Mouse (Mus musculus) Patski (cell line): Measurements from ENCODE around the gene Ostf1. TPM values are rescaled to one million over a fixed set of nuclear protein-coding genes. Genes with fewer than 3 reads are reported as not detected.

ENCODE experiments used
- ATAC-seq: fragments of 100-300 bp; one replicate; pipeline ENCODE4 v1.8.0; 2021
- CTCF ChIA-PET: fragments of 350-600 bp; sonication (Branson Sonifier 250); formaldehyde crosslinking; loops from one replicate; lab custom pipeline; 2022; ENCODE audit warnings: inconsistent platforms; lab: Charles Lee
- POLR2A ChIA-PET: fragments of 350-600 bp; sonication (Branson Sonifier 250); formaldehyde crosslinking; loops from one replicate; lab custom pipeline; 2022; ENCODE audit warnings: antibody characterized with exemption, inconsistent platforms; lab: Charles Lee
- DNase-seq: peaks from one replicate; pipeline ENCODE4 v3.0.0-alpha.2; 2011; ENCODE audit warnings: low read depth, low spot score
- H3K27me3 ChIP-seq: fragments of 371-371 bp; one replicate; pipeline ENCODE4 v1.5.1; 2021
- CTCF ChIP-seq: fragments of 100-300 bp; IDR thresholded peaks from one replicate; pipeline ENCODE4 v1.5.1; 2021
- in situ Hi-C: fragments of 300-500 bp; cut with MboI; formaldehyde crosslinking; loops from 3 replicates; pipeline ENCODE4 v1.11.1; 2018; ENCODE audit warnings: low pct_unique_long_range_greater_than_20kb, mixed read lengths
- polyA plus RNA-seq: library from polyadenylated mRNA; unstranded; gene quantifications from one replicate; pipeline ENCODE4 v1.2.3, GENCODE M21; 2021

Ostf1 gene
- polyA plus RNA-seq, 1 experiment from 2014 or later: 101 TPM

- CTCF ChIA-PET: interaction anchor here (1.1 to 2.4 kb wide), 3 partner anchors 12 to 24 kb away, joined by 3 to 7 read pairs (median 3); partner anchors contain the start of gene Carnmt1
- H3K27me3 ChIP-seq: no peaks in the 10 kb centered on the region
- POLR2A ChIA-PET: interaction anchor here (1.1 kb wide), 1 partner anchor 75 kb away, joined by 3 read pairs; no protein-coding TSS in a partner anchor
- DNase-seq: no peak
- in situ Hi-C loops: no loop called here
- ATAC-seq: no peak
- no peak for TF ChIP-seq CTCF
These were observed 27.7 kb upstream of the Ostf1 start for GRCm38 (mm10) chr19:18659349-18659748.

DNA sequence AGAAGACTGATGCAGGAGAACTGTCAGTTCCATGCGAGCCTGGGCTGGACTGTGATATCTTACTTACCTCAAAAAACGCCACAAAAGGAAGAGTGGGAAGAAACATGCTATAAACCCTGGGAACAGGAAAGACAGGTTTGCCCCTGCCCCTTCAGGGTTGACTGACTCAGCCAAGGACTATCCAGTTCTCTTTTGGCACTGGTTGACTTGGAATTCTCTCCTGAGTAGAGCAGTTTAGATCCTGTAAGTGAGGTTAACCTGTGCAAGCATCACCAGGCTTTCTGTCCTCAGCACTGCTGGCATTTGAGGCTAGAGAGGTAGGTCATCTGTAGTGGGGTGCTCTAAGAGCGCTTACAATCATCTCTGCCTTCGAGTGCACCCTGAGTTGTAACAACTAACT, 26.9 kb upstream of the Ostf1 start:
- in situ Hi-C loops: no loop called here
- TF ChIP-seq CTCF: no peak
- no peak for ATAC-seq
- DNase-seq: no peak
- no peaks in the 10 kb centered on the region for H3K27me3 ChIP-seq
- ChIA-PET POLR2A (interaction anchor here (1.1 kb wide), 1 partner anchor 74 kb away, joined by 3 read pairs; no protein-coding TSS in a partner anchor), CTCF (interaction anchor here (1.1 kb wide), 1 partner anchor 13 kb away, joined by 3 read pairs; the partner anchor contains the start of gene Carnmt1)

- in situ Hi-C loops: no loop called here
- ATAC-seq: no peak
- no peak for DNase-seq
- H3K27me3 ChIP-seq: no peaks in the 10 kb centered on the region
- ChIA-PET CTCF (interaction anchor here (1.3 to 1.8 kb wide), 2 partner anchors 10 to 16 kb away, joined by 3 to 7 read pairs; no protein-coding TSS in a partner anchor), POLR2A (no interaction called here)
- no peak for TF ChIP-seq CTCF
These were observed 24.4 kb upstream of the Ostf1 start for GRCm38 (mm10) chr19:18655999-18656398.

GRCm38 (mm10) chr19:18654984-18655383, 23.4 kb upstream of the Ostf1 start:
- no peak for ATAC-seq
- CTCF ChIA-PET: interaction anchor here (1.3 to 1.8 kb wide), 2 partner anchors 9 to 15 kb away, joined by 3 to 7 read pairs; no protein-coding TSS in a partner anchor
- POLR2A ChIA-PET: no interaction called here
- in situ Hi-C loops: no loop called here
- DNase-seq: no peak
- no peaks in the 10 kb centered on the region for H3K27me3 ChIP-seq
- no peak for TF ChIP-seq CTCF

GRCm38 (mm10) chr19:18654330-18654729, 22.7 kb upstream of the Ostf1 start:
- H3K27me3 ChIP-seq: no peaks in the 10 kb centered on the region
- POLR2A ChIA-PET: no interaction called here
- ATAC-seq: no peak
- no peak for DNase-seq
- CTCF ChIA-PET: interaction anchor here (0.6 to 1.8 kb wide), 4 partner anchors 8 to 17 kb away, joined by 3 to 9 read pairs (median 5); no protein-coding TSS in a partner anchor
- in situ Hi-C loops: no loop called here
- no peak for TF ChIP-seq CTCF

GRCm38 (mm10) chr19:18653058-18653457, 21.4 kb upstream of the Ostf1 start:
- no peaks in the 10 kb centered on the region for H3K27me3 ChIP-seq
- in situ Hi-C loops: no loop called here
- ChIA-PET POLR2A (no interaction called here), CTCF (interaction anchor here (0.7 to 1.7 kb wide), 3 partner anchors 13 to 17 kb away, joined by 3 to 9 read pairs (median 3); no protein-coding TSS in a partner anchor)
- ATAC-seq (no peak), DNase-seq (no peak)
- no peak for TF ChIP-seq CTCF

- in situ Hi-C loops: no loop called here
- ChIA-PET POLR2A (no interaction called here), CTCF (interaction anchor here (0.7 to 1.2 kb wide), 2 partner anchors 13 to 18 kb away, joined by 3 read pairs; no protein-coding TSS in a partner anchor)
- ATAC-seq (no peak), DNase-seq (no peak)
- TF ChIP-seq CTCF: no peak
- H3K27me3 ChIP-seq: no peaks in the 10 kb centered on the region
These were observed 21.0 kb upstream of the Ostf1 start for GRCm38 (mm10) chr19:18652592-18652991.

- in situ Hi-C loops: no loop called here
- no peak for DNase-seq
- H3K27me3 ChIP-seq: no peaks in the 10 kb centered on the region
- ChIA-PET CTCF (interaction anchor here (1.0 kb wide), 1 partner anchor 24 kb away, joined by 3 read pairs; no protein-coding TSS in a partner anchor), POLR2A (no interaction called here)
- no peak for TF ChIP-seq CTCF
- ATAC-seq: no peak
These were observed 18.9 kb upstream of the Ostf1 start for GRCm38 (mm10) chr19:18650473-18650872.

DNA sequence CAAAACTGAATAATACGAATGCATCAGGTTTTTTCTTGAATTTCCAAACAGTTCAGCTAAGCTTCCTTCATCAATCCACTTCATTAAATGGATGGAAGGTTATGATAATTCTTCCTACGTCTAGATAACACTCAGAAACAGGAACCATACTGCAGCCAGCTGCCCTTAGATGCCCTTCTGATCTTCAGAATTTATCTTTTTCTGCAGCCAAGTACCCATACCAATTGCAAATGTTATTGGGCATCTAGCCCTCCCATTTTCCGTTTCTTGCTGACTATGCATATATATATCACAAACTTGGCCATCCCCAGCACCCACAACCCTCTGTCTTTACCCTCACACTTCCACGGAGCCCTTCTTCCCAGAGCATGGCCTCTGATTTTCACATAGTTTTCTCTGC, 18.3 kb upstream of the Ostf1 start:
- ChIA-PET CTCF (interaction anchor here (1.0 kb wide), 1 partner anchor 25 kb away, joined by 3 read pairs; no protein-coding TSS in a partner anchor), POLR2A (no interaction called here)
- H3K27me3 ChIP-seq: no peaks in the 10 kb centered on the region
- no peak for ATAC-seq
- no peak for TF ChIP-seq CTCF
- DNase-seq: no peak
- in situ Hi-C loops: no loop called here

- POLR2A ChIA-PET: no interaction called here
- H3K27me3 ChIP-seq: no peaks in the 10 kb centered on the region
- ATAC-seq (no peak), DNase-seq (no peak)
- TF ChIP-seq CTCF: no peak
- in situ Hi-C loops: no loop called here
- CTCF ChIA-PET: no interaction called here
These were observed 16.9 kb upstream of the Ostf1 start for GRCm38 (mm10) chr19:18648558-18648945.

GRCm38 (mm10) chr19:18647775-18648557, 16.3 kb upstream of the Ostf1 start:
- in situ Hi-C loops: no loop called here
- ChIA-PET POLR2A (no interaction called here), CTCF (no interaction called here)

More at GRCm38 (mm10) chr19:18647775-18648557, 16.3 kb upstream of the Ostf1 start:
- H3K27me3 ChIP-seq: no peaks in the 10 kb centered on the region
- ATAC-seq (no peak), DNase-seq (no peak)
- no peak for TF ChIP-seq CTCF
